ENCODE assay signal across 27 mouse cellular contexts in genomic region chr17:30881001-30881400, GRCm38 (mm10). TPM values are rescaled to one million over a fixed set of nuclear protein-coding genes. Genes with fewer than 3 reads are reported as not detected.
"Had no signal": no experiment of that assay in that cellular context is flagged by ENCODE, and none has a peak within 500 bp of the region (broad histone marks: within the 10 kb centered on the region; RNA-seq: fewer than 3 reads in every experiment).

No protein-coding gene starts in this region.

- H3K9ac ChIP-seq: heart, embryonic 12.5 days; hindbrain, embryonic 12.5 days; hindbrain, embryonic 14.5 days; intestine, embryonic 15.5 days; kidney, embryonic 15.5 days; limb, embryonic 13.5 days; limb, embryonic 15.5 days; liver, embryonic 12.5 days; liver, embryonic 14.5 days had no signal

- H3K36me3 ChIP-seq: heart, embryonic 10.5 days; heart, embryonic 12.5 days; hindbrain, embryonic 10.5 days; hindbrain, embryonic 12.5 days; intestine, embryonic 15.5 days; kidney, embryonic 15.5 days; limb, embryonic 13.5 days; limb, embryonic 15.5 days; liver, embryonic 12.5 days had no signal

- H3K4me3 ChIP-seq: heart, embryonic 10.5 days; heart, embryonic 12.5 days; hindbrain, embryonic 10.5 days; hindbrain, embryonic 12.5 days; intestine, embryonic 15.5 days; kidney, embryonic 15.5 days; left cerebral cortex, adult 2 months; limb, embryonic 13.5 days; limb, embryonic 15.5 days; liver, embryonic 12.5 days had no signal

- H3K27ac ChIP-seq: heart, embryonic 10.5 days; hindbrain, embryonic 10.5 days; hindbrain, embryonic 12.5 days; hindbrain, embryonic 14.5 days; intestine, embryonic 15.5 days; kidney, embryonic 15.5 days; kidney, postnatal 0 days; left cerebral cortex, adult 2 months; limb, embryonic 13.5 days; limb, embryonic 15.5 days; liver, embryonic 12.5 days; liver, embryonic 14.5 days had no signal

- H3K4me1 ChIP-seq: intestine, embryonic 15.5 days; limb, embryonic 13.5 days; limb, embryonic 15.5 days had no signal

- H3K27me3 ChIP-seq: hindbrain, embryonic 12.5 days had no signal

- H3K9me3 ChIP-seq: heart, embryonic 10.5 days; intestine, embryonic 15.5 days; limb, embryonic 15.5 days; liver, embryonic 12.5 days had no signal

- DNase-seq: gastrocnemius, postnatal 25 days; heart, adult 18-20 months; heart, postnatal 10 days; heart, postnatal 4 days; kidney, adult 18-20 months; kidney, adult 9 months; kidney, postnatal 14 days; kidney, postnatal 36 days; left cerebral cortex, postnatal 4 days had no signal

RNA-seq across cellular contexts. Expression of gene Glp1r, which starts 20.6 kb away (rescaled TPM):
- total RNA-seq: gastrocnemius, adult 18-20 months; gastrocnemius, adult 8-10 months; gastrocnemius, postnatal 25 days; granulocyte monocyte progenitor cell, adult 5-6 weeks had no signal
- polyA plus RNA-seq: hindbrain, embryonic 12.5 days; limb, embryonic 11.5 days; limb, embryonic 13.5 days; liver, embryonic 16.5 days had no signal
